Mouse (Mus musculus) urinary bladder, postnatal 25 days (tissue): ENCODE data around the gene Nid2.

ENCODE experiments used
- DNase-seq: peaks from one replicate; pipeline ENCODE4 v3.0.0; 2022; ENCODE audit warnings: low spot score

The Nid2 gene

DNA sequence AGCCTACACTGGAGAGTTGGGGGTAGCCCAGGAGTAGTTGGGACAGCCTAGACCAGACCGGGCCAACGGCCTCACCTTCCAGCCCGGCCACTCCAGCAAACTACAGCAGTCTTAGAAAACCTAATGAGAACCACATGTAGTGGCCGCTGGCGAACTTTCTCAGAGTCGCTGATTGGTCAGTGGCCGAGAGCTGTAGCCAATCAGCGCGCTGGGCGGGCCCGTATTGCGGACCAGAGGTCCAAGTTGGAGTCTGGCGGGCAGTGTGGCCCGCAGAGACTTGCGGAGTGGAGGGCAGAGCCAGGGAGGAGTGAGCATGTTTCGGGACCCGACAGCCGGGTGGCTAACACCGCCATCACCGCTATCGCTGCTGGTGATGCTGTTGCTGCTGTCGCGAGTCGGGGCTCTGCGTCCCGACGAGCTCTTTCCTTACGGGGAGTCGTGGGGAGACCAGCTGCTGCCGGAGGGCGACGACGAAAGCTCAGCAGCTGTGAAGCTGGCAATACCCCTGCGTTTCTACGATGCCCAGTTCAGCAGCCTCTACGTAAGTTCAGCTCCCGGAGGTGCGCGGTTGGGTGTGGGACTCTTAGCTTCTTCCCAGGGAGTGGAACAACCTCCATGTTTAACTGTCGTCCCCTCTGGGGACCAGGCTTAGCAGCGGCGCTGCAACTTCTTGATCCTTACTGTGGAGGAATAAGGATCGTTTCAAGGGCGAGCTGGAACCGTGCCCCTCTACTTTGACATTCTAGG is at the start of gene Nid2:
Nid2 (plus strand) TSS at position 241 of the 747 bp plus-strand sequence.
- DNase-seq: peak; percentile 74

- DNase-seq: no peak
Measured at GRCm38 (mm10) chr14:19701546-19701945, 49.5 kb upstream of the Nid2 start.

DNA sequence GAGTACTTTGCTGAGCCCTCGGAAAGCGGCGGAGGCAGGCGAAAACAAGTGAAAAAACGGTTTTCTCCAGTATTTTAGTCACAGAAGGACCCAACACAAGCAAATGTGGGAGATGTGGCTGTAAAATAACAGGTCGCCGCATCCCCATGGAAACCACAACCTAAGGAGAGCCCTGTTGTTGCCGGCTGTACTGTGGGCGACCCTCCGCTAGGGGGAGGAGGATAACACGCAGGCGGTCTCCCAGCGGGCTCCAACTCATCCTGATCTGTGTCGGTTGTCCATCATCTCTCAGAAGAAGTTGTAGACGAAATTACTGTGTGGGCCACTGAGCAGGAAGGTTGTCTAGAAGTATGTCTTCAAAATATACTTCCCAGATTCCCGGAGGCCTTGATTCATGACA is 45.4 kb upstream of the Nid2 start:
- DNase-seq: peak; percentile 68

DNA sequence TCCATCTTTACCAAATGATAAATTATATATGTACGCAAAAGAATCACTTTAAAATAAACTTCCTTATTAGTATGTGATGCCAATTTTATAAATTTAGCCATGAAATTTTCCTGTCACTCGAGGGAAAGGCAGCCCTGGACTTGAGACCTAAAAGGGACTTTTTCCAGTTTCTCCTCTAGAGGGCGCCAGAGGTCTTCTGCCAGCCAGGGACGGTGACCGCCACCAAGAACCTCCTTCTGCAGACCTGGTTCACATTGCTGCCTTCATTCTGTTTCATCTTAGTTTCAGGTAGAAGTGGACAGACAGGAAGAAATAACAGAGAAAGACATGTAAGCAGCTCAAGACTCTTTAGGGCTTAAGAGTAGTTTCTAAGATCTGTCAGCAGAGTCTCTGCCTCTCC is 44.6 kb upstream of the Nid2 start:
- peak; percentile 74 for DNase-seq

DNA sequence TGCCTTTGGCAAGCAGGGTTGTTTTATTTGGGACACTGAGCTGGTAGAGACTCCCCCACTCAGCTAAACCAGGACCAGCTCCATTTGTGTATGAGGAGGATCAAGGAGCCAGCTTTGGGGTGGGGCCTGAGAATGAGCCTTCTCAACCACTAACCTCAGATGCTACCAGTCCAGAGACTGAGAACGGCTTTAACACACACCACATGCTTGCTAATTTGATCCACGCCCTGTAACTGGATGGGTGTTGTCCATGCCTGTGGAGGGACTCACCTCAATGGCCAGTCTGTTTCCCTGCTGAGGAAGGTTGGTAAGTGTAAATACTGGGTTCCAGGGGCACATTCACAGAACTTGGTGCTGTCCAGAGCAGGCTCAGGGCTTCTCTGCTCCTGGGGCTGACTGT is 44.1 kb upstream of the Nid2 start:
- no peak for DNase-seq

DNA sequence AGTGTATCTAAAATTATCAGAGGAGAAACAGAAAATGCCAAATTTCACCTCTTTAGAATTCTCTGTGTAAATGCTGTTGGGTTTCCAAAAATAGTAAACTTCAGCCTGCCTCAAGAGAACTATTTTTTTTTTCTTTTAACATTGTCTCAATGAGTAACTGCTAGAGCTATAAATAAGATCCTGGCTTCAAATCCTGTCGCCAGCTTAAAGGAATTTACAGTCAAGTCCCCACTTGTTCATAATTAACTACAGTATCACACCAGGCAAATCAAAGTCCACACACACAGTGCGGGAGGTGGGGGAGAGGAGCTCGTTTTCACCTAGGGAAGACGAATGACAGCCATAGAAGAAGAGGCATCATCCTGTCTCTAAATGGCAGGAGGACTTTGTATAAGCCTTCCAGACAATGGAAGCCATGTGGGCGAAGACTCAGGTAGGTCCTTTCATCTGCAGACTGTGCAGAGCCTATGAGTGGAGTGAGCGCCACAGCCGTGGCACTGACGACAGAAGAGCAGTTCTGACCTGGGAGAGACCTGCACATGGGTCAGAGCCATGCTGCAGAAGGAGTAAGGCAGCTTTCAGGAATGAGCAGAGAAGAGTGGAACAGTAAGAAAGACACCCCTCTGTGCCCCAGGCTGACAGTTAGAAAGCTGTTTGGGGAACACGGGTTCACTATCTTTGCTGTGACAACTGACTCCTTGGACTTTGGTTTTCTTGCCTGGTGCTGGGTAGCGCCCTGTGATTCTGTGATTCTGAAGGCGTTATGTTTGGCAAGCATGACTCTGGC is 43.2 kb upstream of the Nid2 start:
- DNase-seq: no peak

DNA sequence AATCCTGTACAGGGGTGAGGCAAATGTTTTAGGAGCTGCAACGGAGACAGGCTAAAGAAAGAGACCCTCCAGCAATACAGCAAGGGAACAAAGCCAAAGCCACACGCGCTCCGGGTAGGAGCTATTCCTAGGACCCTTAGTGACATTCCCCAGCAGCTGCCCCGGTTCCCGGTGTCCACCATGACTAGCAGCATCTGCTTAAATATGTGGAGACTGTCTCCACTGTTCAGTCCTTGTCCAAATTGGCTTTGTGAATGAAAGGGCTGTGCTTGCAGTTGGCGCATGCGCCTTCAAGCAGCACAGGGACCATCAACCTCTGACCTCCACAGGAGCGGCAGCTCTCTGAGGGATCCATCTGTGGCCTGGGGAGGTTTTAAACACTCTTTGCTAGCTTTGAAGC is 41.9 kb upstream of the Nid2 start:
- no peak for DNase-seq

GRCm38 (mm10) chr14:19711771-19712170 is 39.3 kb upstream of the Nid2 start:
- no peak for DNase-seq

DNA sequence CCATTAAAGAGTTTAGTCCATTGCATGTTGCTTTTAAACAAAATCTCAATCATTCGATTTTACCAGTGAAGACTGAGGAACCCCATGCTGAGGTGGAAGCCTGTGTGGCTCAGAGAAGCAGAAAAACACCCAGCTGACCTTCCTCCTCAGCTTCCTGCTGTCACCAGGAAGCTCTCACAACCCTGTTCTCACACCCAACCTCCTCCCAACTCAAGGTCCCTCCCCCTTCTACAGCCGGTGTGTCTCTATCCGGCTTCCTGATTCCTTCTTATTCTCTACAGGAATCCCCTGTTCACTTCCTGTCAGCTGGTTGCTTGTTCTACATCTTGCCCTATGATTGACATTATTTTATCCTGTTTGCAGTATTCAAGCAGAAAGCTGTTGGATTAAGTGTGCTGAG is 38.0 kb upstream of the Nid2 start:
- DNase-seq: no peak

DNA sequence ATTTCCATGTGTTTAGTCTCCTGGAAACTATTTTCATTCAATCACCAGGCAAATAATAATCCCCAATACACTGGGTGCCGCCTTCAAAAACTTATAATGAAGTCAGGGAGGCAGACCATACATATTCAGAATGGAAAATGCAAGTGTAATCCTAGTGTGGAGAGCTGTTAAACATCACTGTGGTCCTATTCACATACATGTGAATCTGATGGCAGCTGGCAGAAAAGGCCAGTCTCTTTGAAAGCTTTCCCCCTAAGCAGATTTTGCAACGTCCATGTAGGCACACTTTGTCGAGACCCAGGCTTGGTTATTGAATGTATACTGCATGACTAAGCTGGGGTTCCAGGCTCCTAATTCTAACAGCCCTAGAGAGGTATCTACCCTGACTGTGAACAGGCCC is 32.0 kb upstream of the Nid2 start:
- no peak for DNase-seq

DNA sequence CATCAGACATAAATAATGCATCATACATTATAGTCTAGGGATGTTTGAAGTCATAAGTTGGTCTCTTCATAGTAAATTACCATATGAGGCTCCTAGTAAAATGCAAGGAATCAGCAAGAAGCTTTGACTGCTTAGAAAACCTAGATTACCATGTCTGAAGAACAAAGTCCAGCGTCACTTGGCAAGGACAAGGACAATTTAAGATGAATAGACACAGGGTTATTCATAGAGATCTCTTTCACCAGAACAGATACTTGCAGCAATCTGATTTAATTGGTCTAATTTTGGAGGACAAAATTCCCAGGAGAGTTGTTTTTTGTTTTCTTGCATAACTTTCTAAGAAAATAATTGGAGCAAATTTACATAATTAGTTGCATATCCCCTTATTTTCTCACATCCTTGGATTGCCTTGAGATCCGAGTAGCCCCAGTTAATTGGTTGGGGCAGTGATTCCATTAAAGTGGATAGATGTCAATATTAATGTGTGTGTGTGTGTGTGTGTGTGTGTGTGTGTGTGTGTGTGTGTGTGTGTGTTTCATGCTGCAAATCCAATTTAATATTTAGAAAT is 30.9 kb upstream of the Nid2 start:
- DNase-seq: no peak

GRCm38 (mm10) chr14:19728278-19728677 is 22.8 kb upstream of the Nid2 start:
- DNase-seq: no peak

DNA sequence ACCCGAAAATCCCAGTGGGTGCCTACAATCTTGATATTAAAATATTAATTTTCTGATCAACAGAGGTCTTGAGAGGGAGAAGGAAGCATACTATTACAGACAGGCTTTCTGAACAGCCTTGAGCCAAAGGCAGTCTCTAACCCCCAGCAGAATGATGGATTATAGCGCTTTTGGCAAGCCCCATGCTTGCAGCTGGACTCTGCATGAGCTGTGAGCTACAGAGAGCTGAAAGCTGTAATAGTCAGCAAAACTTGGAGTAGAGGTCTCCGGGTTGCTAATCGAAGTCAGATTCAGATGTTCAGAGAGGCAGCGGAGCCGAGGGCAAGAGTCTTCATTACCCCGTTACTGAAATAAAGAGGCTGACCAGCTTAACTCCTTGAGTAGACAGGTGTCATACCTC is 22.3 kb upstream of the Nid2 start:
- no peak for DNase-seq

- no peak for DNase-seq
Measured at GRCm38 (mm10) chr14:19732097-19732496, 19.0 kb upstream of the Nid2 start.

DNA sequence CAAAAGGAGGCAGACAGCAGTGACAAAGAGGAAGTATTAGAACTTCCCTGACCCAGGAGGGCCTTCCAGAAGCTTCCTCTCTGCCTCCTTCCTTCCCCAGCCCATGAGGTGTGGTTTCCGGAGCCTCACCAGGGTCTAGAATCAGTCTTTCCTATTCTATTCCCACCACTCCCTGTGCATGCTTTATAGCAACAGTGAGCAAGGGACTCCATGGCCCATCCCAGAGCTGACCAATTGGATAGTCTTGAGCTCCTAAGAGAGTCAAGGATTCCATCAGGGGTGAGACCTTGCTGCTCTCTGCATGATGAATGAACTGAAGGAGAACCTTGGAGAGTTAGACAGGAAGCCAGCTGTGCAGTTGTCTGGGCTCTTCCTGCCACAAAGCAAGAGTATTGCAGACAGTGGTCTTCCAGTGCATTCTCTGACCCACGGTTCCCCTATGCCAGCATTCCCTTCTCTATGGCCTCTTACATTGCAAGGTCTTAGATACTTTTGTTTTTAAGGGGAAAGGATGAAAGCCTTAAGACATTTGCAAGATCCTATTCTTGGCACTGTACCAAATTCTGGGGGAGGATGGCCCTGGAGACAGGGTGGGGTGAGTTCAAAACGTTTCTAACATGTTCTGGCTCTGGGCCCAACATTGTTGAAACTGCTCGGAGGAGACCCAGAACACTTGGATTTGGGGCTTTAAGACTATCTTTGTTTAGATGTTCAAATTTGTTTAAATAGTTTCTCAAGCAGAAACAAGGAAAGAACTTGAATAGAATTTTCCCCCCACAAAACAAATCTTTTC is 17.4 kb upstream of the Nid2 start:
- peak; percentile 26 for DNase-seq

DNA sequence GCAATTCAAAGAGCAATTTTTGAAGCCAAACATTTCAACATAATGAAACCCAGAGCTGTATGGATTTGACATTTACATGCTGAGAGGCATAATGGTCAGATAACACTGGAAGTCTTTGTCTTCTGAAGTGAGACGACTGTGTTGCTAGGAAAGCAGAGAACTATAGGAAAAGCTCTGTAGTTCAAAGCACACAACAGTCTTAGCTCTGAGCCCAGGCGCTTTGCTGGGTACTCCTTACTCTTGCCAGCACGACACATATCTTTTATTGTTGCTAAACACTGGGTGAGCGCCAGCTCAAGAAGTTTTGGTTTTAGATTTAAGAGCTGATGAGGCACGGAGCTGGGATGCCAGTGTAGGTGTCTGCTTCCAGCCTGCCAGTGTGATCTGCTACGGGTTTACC is 15.8 kb upstream of the Nid2 start:
- no peak for DNase-seq

DNA sequence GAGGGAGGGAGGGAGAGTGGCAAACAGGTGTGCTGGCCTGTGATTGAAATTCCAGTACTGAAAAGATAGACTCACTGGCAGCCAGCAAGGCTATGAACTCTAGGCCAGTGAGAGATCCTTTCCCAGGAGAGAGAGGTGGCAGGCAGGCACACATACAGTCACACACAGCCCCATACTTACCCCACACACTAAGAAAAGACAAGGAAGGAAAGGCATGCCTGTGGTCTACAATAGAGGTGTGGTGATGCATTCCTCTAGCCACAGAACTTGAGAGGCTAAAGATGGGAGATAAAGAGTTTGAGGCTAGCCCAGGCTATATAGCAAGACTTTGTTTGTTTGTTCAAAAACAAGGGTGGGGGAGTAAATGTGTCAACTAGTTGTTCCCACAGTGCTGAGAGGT is 13.5 kb upstream of the Nid2 start:
- no peak for DNase-seq

DNA sequence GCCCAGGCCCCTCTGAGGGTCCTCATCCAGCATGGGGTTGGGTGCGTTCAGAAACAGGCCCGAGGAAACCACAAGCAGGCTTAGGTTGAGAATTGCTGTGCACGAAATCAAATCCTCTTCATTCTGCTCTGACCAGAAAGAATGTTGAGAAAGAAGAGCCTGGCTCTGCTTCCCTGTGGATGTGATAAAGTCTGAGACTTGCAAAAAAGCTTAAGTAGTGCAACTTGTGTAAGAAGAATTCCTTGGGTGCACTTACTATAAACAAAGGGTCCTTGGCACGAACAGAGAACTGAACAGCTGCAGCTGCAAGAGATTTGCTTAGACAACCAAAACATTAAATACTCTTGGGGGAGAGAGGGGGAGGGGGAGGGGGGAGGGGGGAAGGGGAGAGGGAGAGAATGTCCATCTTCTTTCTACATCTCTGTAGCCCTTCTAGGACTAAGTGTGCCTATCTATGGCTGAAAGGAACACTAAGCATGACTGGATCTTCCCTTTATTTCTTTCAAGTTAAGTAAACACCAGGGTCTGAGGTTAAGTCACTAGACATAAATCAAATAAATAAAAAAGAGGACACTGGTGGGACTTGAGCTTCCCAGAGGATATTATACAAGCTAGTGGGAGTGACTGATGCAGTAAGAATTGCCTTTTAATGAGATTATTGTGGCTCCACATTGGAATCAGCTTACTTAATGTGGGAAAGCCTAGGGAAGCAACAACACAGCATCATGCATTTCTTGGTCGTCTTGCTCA is 12.8 kb upstream of the Nid2 start:
- no peak for DNase-seq

- no peak for DNase-seq
Measured at GRCm38 (mm10) chr14:19739416-19740146, 11.5 kb upstream of the Nid2 start.

DNA sequence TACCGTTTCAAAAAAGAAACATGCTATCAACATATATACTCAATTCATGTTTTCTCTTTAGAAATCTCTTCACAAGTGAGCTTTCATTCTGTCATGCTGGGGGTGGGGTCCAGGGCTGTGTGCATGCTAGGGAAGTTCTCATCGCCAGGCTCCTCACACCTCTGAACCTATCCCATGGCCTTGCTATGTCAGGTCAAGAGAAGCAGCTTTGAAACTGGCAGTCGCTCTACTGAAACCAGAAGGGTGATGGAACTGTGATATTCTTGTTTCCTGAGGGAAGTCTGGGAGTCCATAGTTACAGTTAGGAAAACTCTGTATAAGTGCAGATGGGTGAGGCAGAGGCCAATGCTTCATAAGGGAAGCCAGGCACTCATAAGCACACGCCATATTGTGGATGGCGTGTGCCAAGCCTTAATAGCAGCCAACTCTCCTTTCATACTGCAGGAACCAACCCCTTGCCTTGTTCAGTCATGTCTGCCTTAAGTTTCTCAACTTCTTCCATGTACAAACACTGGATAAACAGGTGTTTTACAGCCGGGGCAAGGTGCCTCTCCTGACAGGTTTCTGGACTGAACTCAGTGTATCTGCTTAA is 10.8 kb upstream of the Nid2 start:
- DNase-seq: no peak

DNA sequence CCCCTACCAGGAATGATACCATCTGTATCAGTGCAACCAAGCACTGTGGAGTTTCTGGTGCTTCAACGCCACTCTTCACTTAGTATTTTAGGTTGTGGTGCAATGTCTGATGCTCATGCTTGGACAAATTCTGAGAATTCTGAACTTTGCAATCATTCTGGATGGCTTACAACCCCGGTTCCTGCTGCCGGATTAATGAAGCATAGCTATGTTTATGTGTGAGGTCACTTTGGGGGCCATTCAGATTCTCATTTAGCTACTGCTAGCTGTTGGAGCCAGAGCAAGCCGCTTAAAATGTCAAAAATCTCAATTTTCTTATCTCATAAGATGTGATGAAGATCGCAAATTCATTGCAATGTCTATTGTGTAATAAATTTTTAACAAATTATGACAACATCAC is 6.2 kb upstream of the Nid2 start:
- DNase-seq: no peak
